ENCODE assay signal across 8 mouse cellular contexts in genomic region chr1:191326233-191326882, GRCm38 (mm10). TPM values are rescaled to one million over a fixed set of nuclear protein-coding genes. Genes with fewer than 3 reads are reported as not detected.
A peak's percentile ranks its signal among the peaks of the same experiment; 100 is the strongest.
DNase-seq lines count a peak whose midpoint lies in the region; ATAC-seq and TF ChIP-seq lines count a peak whose summit lies in the region.

No protein-coding gene starts in this region.

- H3K9me3 ChIP-seq in embryonic facial prominence, embryonic 10.5 days: no peaks in the 10 kb centered on the region
- no peaks in the 10 kb centered on the region for H3K9me3 ChIP-seq in hindbrain, embryonic 10.5 days
- H3K9me3 ChIP-seq in limb, embryonic 15.5 days: no peaks in the 10 kb centered on the region
- H3K9me3 ChIP-seq in midbrain, embryonic 16.5 days (replicated peaks; ENCODE audit: control insufficient read depth, low read length, poor library complexity, severe bottlenecking): no peaks in the 10 kb centered on the region

- H3K9ac ChIP-seq in limb, embryonic 15.5 days: peak overlapping the region; percentile 55
- H3K9ac ChIP-seq in midbrain, embryonic 16.5 days (ENCODE audit: low read depth, low read length): peak overlapping the region; percentile 88

- DNase-seq in left cerebral cortex, adult 2 months (ENCODE audit: extremely low spot score in 1 of 2, low spot score in 2 of 2): peak in 1 of 2 experiments; percentile 40
- no peak for DNase-seq in left cerebral cortex, adult 8-10 months (ENCODE audit: low spot score in 2 of 2)
- peak; percentile 66 for DNase-seq in embryonic facial prominence, embryonic 10.5 days (ENCODE audit: low spot score)
- peak; percentile 73 for DNase-seq in hindbrain, embryonic 10.5 days (ENCODE audit: low spot score)
- DNase-seq in thymus, postnatal 0 days (ENCODE audit: low spot score): peak; percentile 66

- peak overlapping the region; percentile 79 for H3K27ac ChIP-seq in left cerebral cortex, adult 2 months
- H3K27ac ChIP-seq in embryonic facial prominence, embryonic 10.5 days (replicated peaks): peak overlapping the region; percentile 92
- H3K27ac ChIP-seq in hindbrain, embryonic 10.5 days: peak overlapping the region; percentile 95
- peak overlapping the region; percentile 69 for H3K27ac ChIP-seq in limb, embryonic 15.5 days
- H3K27ac ChIP-seq in midbrain, embryonic 16.5 days (ENCODE audit: low read length): peak overlapping the region; percentile 92

- peak overlapping the region; percentile 82 for H3K4me2 ChIP-seq in limb, embryonic 15.5 days
- peak overlapping the region; percentile 79 for H3K4me2 ChIP-seq in midbrain, embryonic 16.5 days (ENCODE audit: low read length)

- peak overlapping the region; percentile 100 for H3K4me3 ChIP-seq in left cerebral cortex, adult 2 months
- H3K4me3 ChIP-seq in embryonic facial prominence, embryonic 10.5 days: peak overlapping the region; percentile 92
- H3K4me3 ChIP-seq in hindbrain, embryonic 10.5 days: peak overlapping the region; percentile 92
- peak overlapping the region; percentile 86 for H3K4me3 ChIP-seq in limb, embryonic 15.5 days
- H3K4me3 ChIP-seq in midbrain, embryonic 16.5 days (ENCODE audit: low read depth, low read length): peak overlapping the region; percentile 81

- ATAC-seq in activated CD4-positive, CD25-positive, alpha-beta regulatory T cell, adult 4 months: peak; percentile 82
- peak; percentile 75 for ATAC-seq in limb, embryonic 15.5 days (ENCODE audit: insufficient number of reproducible peaks, low FRiP score, low TSS enrichment, low read depth)
- ATAC-seq in midbrain, embryonic 16.5 days: peak; percentile 77

- H3K4me1 ChIP-seq in embryonic facial prominence, embryonic 10.5 days: peaks cover 31% of the 10 kb centered on the region
- peaks cover 33% of the 10 kb centered on the region for H3K4me1 ChIP-seq in hindbrain, embryonic 10.5 days (replicated peaks)
- H3K4me1 ChIP-seq in limb, embryonic 15.5 days: peaks cover 27% of the 10 kb centered on the region
- H3K4me1 ChIP-seq in midbrain, embryonic 16.5 days (ENCODE audit: control insufficient read depth, insufficient read depth, low read length): peaks cover 19% of the 10 kb centered on the region

- H3K27me3 ChIP-seq in embryonic facial prominence, embryonic 10.5 days (replicated peaks; ENCODE audit: low read depth, poor library complexity, severe bottlenecking): peaks cover 7% of the 10 kb centered on the region; the same call in 1 of the 2 replicates
- 0 out of 2 replicates have a peak, but pooled peaks cover 10% of the 10 kb centered on the region for H3K27me3 ChIP-seq in hindbrain, embryonic 10.5 days (ENCODE audit: insufficient read depth, poor library complexity, severe bottlenecking)
- no peaks in the 10 kb centered on the region for H3K27me3 ChIP-seq in limb, embryonic 15.5 days
- no peaks in the 10 kb centered on the region for H3K27me3 ChIP-seq in midbrain, embryonic 16.5 days (ENCODE audit: control insufficient read depth, insufficient read depth, low read depth, low read length)

- peaks cover 26% of the 10 kb centered on the region for H3K36me3 ChIP-seq in embryonic facial prominence, embryonic 10.5 days (replicated peaks)
- H3K36me3 ChIP-seq in hindbrain, embryonic 10.5 days: peaks cover 29% of the 10 kb centered on the region
- peaks cover 5% of the 10 kb centered on the region; the same call in 1 of the 2 replicates for H3K36me3 ChIP-seq in limb, embryonic 15.5 days
- H3K36me3 ChIP-seq in midbrain, embryonic 16.5 days (ENCODE audit: control insufficient read depth, insufficient read depth, low read length): no peaks in the 10 kb centered on the region

- intact Hi-C loops in left cerebral cortex, adult 2 months (cut with DNase I): no loop called here

- TF ChIP-seq CTCF in left cerebral cortex, adult 2 months (IDR thresholded peaks at IDR 0.05): no peak

- WGBS in embryonic facial prominence, embryonic 10.5 days: 2% methylated on average over 35 of the region's 35 CpGs
- WGBS in hindbrain, embryonic 10.5 days: 2% methylated on average over 35 of the region's 35 CpGs
- WGBS in limb, embryonic 15.5 days: under 1% methylated on average over 35 of the region's 35 CpGs
- WGBS in midbrain, embryonic 16.5 days: under 1% methylated on average over 33 of the region's 35 CpGs

RNA-seq across cellular contexts. Expression of gene Tmem206, which starts 0.6 kb away (rescaled TPM):
- 1 to 10 TPM; 9.3 to 9.4 TPM for total RNA-seq in left cerebral cortex, adult 2 months (2021)
- total RNA-seq in left cerebral cortex, adult 8-10 months (2022): 10 to 100 TPM in 1 of 4 experiments, 1 to 10 TPM in 3; 8.8 to 12.0 (median 9.6) TPM
- 10 to 100 TPM; 15.1 to 18.1 TPM for polyA plus RNA-seq in activated CD4-positive, CD25-positive, alpha-beta regulatory T cell, adult 4 months (2017; shearing (Covaris generic))
- polyA plus RNA-seq in embryonic facial prominence, embryonic 10.5 days (2016; fragmentation: Nextera tagmentation; extraction: Ambion mirVana): 25.4 and 26.0 TPM in 2 replicates
- polyA plus RNA-seq in hindbrain, embryonic 10.5 days (2016; fragmentation: Nextera tagmentation; extraction: Ambion mirVana): 30.5 and 36.6 TPM in 2 replicates
- 17.8 and 18.5 TPM in 2 replicates for polyA plus RNA-seq in limb, embryonic 15.5 days (2015; fragmentation: Nextera tagmentation; extraction: Ambion mirVana)
- polyA plus RNA-seq in midbrain, embryonic 16.5 days (2015; fragmentation: Nextera tagmentation; extraction: Ambion mirVana): 41.0 and 43.0 TPM in 2 replicates
- 20.3 and 21.4 TPM in 2 replicates for polyA plus RNA-seq in thymus, postnatal 0 days (2015; fragmentation: Nextera tagmentation; extraction: Ambion mirVana)

RNA-seq across cellular contexts. Expression of gene Nenf, which starts 8.4 kb away (rescaled TPM):
- total RNA-seq in left cerebral cortex, adult 2 months (2021): 10 to 100 TPM; 71.3 to 76.4 TPM
- total RNA-seq in left cerebral cortex, adult 8-10 months (2022): 10 to 100 TPM; 70.3 to 81.7 (median 76.9) TPM
- under 1 TPM; 0.75 to 0.93 TPM for polyA plus RNA-seq in activated CD4-positive, CD25-positive, alpha-beta regulatory T cell, adult 4 months (2017; shearing (Covaris generic))
- polyA plus RNA-seq in embryonic facial prominence, embryonic 10.5 days (2016; fragmentation: Nextera tagmentation; extraction: Ambion mirVana): 42.8 and 48.6 TPM in 2 replicates
- 58.6 and 75.5 TPM in 2 replicates for polyA plus RNA-seq in hindbrain, embryonic 10.5 days (2016; fragmentation: Nextera tagmentation; extraction: Ambion mirVana)
- polyA plus RNA-seq in limb, embryonic 15.5 days (2015; fragmentation: Nextera tagmentation; extraction: Ambion mirVana): 111 and 112 TPM in 2 replicates
- polyA plus RNA-seq in midbrain, embryonic 16.5 days (2015; fragmentation: Nextera tagmentation; extraction: Ambion mirVana): 121 and 139 TPM in 2 replicates
- polyA plus RNA-seq in thymus, postnatal 0 days (2015; fragmentation: Nextera tagmentation; extraction: Ambion mirVana): 43.8 and 47.2 TPM in 2 replicates

Comparison
In these comparisons a context has a peak if more than half of its experiments do, and no peak if none do; other contexts are left out.
1. DNase-seq: peak in embryonic facial prominence, embryonic 10.5 days (single experiment), hindbrain, embryonic 10.5 days (single experiment) and thymus, postnatal 0 days (single experiment); none in left cerebral cortex, adult 8-10 months (0 of 2).
2. RNA of gene Nenf, which starts 8.4 kb away (polyA plus RNA-seq): 121 to 139 TPM in midbrain, embryonic 16.5 days, 111 to 112 TPM in limb, embryonic 15.5 days, 58.6 to 75.5 TPM in hindbrain, embryonic 10.5 days, 42.8 to 48.6 TPM in embryonic facial prominence, embryonic 10.5 days and 43.8 to 47.2 TPM in thymus, postnatal 0 days; 0.75 to 0.93 TPM in activated CD4-positive, CD25-positive, alpha-beta regulatory T cell, adult 4 months; every median in the first group is over 10 times any median in the second.
3. Peak in every context shown above with its lines, with median percentiles within 50 percentile points of each other: H3K27ac ChIP-seq, H3K4me3 ChIP-seq and ATAC-seq.